8 mouse cellular contexts compared by ENCODE assay signal in genomic region chr11:115779038-115779571, GRCm38 (mm10). TPM values are rescaled to one million over a fixed set of nuclear protein-coding genes. Genes with fewer than 3 reads are reported as not detected.
A peak's percentile ranks its signal among the peaks of the same experiment; 100 is the strongest.
DNase-seq lines count a peak whose midpoint lies in the region; ATAC-seq and TF ChIP-seq lines count a peak whose summit lies in the region.

No protein-coding gene starts in this region.

- peak overlapping the region; percentile 60 for H3K27ac ChIP-seq in embryonic facial prominence, embryonic 13.5 days
- H3K27ac ChIP-seq in midbrain, postnatal 0 days (ENCODE audit: low read depth, low read length): peak overlapping the region; percentile 59; the same call in 1 of the 2 replicates
- peak overlapping the region; percentile 90 for H3K27ac ChIP-seq in stomach, embryonic 14.5 days (ENCODE audit: low read length)

- no peaks in the 10 kb centered on the region for H3K27me3 ChIP-seq in embryonic facial prominence, embryonic 13.5 days
- H3K27me3 ChIP-seq in midbrain, postnatal 0 days (ENCODE audit: insufficient read depth, low read length): no peaks in the 10 kb centered on the region
- no peaks in the 10 kb centered on the region for H3K27me3 ChIP-seq in stomach, embryonic 14.5 days (ENCODE audit: control insufficient read depth, insufficient read depth, low read length)

- DNase-seq in CD4-positive, CD25-positive, alpha-beta regulatory T cell, adult 2 months (ENCODE audit: low read depth, low spot score): peak; percentile 16
- DNase-seq in heart, adult 9 months (ENCODE audit: low spot score in 2 of 2): peak; percentile 97 to 98
- DNase-seq in kidney, adult 8-10 months: peak; percentile 92 to 96
- DNase-seq in liver: peak; percentile 90
- peak; percentile 80 for DNase-seq in midbrain, postnatal 0 days (ENCODE audit: low spot score)

- no peak overlapping the region for H3K4me3 ChIP-seq in embryonic facial prominence, embryonic 13.5 days
- H3K4me3 ChIP-seq in midbrain, postnatal 0 days (ENCODE audit: low read depth, low read length): no peak overlapping the region
- no peak overlapping the region for H3K4me3 ChIP-seq in stomach, embryonic 14.5 days (ENCODE audit: low read depth, low read length)

- H3K9ac ChIP-seq in embryonic facial prominence, embryonic 13.5 days: peak overlapping the region; percentile 52
- H3K9ac ChIP-seq in midbrain, postnatal 0 days (replicated peaks; ENCODE audit: low read length, poor library complexity, severe bottlenecking): no peak overlapping the region
- H3K9ac ChIP-seq in stomach, embryonic 14.5 days (replicated peaks; ENCODE audit: low read depth, low read length): no peak overlapping the region

- no peak for TF ChIP-seq CTCF in midbrain, postnatal 0 days (IDR thresholded peaks at IDR 0.05)

- H3K4me1 ChIP-seq in embryonic facial prominence, embryonic 13.5 days: peaks cover 71% of the 10 kb centered on the region
- H3K4me1 ChIP-seq in midbrain, postnatal 0 days (ENCODE audit: insufficient read depth, low read length): peaks cover 30% of the 10 kb centered on the region
- peaks cover 47% of the 10 kb centered on the region for H3K4me1 ChIP-seq in stomach, embryonic 14.5 days (ENCODE audit: control insufficient read depth, insufficient read depth, low read length)

- H3K4me2 ChIP-seq in embryonic facial prominence, embryonic 13.5 days: no peak overlapping the region
- 0 out of 2 replicates have a peak overlapping the region, but pooled peaks have one; percentile 9 for H3K4me2 ChIP-seq in midbrain, postnatal 0 days (ENCODE audit: low read depth, low read length, poor library complexity, severe bottlenecking)
- H3K4me2 ChIP-seq in stomach, embryonic 14.5 days (replicated peaks; ENCODE audit: low read depth, low read length): peak overlapping the region; percentile 23

- no peak for ATAC-seq in CD4-positive, CD25-positive, alpha-beta regulatory T cell, adult 4 months
- ATAC-seq in embryonic facial prominence, embryonic 13.5 days (ENCODE audit: insufficient number of reproducible peaks, insufficient read depth, low FRiP score, low TSS enrichment, low read depth): no peak
- peak; percentile 66 for ATAC-seq in midbrain, postnatal 0 days (ENCODE audit: low FRiP score)
- peak; percentile 94 for ATAC-seq in stomach, embryonic 14.5 days (ENCODE audit: insufficient number of reproducible peaks, insufficient read depth, low FRiP score, low read depth)

- WGBS in embryonic facial prominence, embryonic 13.5 days: 24% methylated on average over 9 of the region's 9 CpGs
- 14% methylated on average over 9 of the region's 9 CpGs for WGBS in midbrain, postnatal 0 days
- 9% methylated on average over 9 of the region's 9 CpGs for WGBS in stomach, embryonic 14.5 days

- H3K36me3 ChIP-seq in embryonic facial prominence, embryonic 13.5 days: peaks cover 11% of the 10 kb centered on the region
- H3K36me3 ChIP-seq in midbrain, postnatal 0 days (ENCODE audit: insufficient read depth, low read length): no peaks in the 10 kb centered on the region
- no peaks in the 10 kb centered on the region for H3K36me3 ChIP-seq in stomach, embryonic 14.5 days (ENCODE audit: control insufficient read depth, insufficient read depth, low read length)

- H3K9me3 ChIP-seq in embryonic facial prominence, embryonic 13.5 days: no peaks in the 10 kb centered on the region
- no peaks in the 10 kb centered on the region for H3K9me3 ChIP-seq in midbrain, postnatal 0 days (ENCODE audit: low read length)
- H3K9me3 ChIP-seq in stomach, embryonic 14.5 days (ENCODE audit: control insufficient read depth, low read depth, low read length): no peaks in the 10 kb centered on the region

RNA-seq across cellular contexts. Expression of gene Tmem94, which starts 13.9 kb away (rescaled TPM):
- polyA plus RNA-seq in CD4-positive, CD25-positive, alpha-beta regulatory T cell, adult 4 months (2017; shearing (Covaris generic)): 10 to 100 TPM in 1 of 2 experiments, 1 to 10 TPM in 1; 8.5 to 17.5 TPM
- 24.8 and 24.9 TPM in 2 replicates for polyA plus RNA-seq in embryonic facial prominence, embryonic 13.5 days (2015; fragmentation: Nextera tagmentation; extraction: Ambion mirVana)
- total RNA-seq in midbrain, postnatal 0 days (2014; rRNA removed): 26.5 and 32.7 TPM in 2 replicates
- polyA plus RNA-seq in midbrain, postnatal 0 days (2015; fragmentation: Nextera tagmentation; extraction: Ambion mirVana): 14.6 and 15.9 TPM in 2 replicates
- 13.7 and 17.0 TPM in 2 replicates for polyA plus RNA-seq in stomach, embryonic 14.5 days (2014; fragmentation: Nextera tagmentation; extraction: Ambion mirVana)

RNA-seq across cellular contexts. Expression of gene Caskin2, which starts 34.3 kb away (rescaled TPM):
- polyA plus RNA-seq in CD4-positive, CD25-positive, alpha-beta regulatory T cell, adult 4 months (2017; shearing (Covaris generic)): under 1 TPM; 0.69 to 0.85 TPM
- 16.1 and 17.3 TPM in 2 replicates for polyA plus RNA-seq in embryonic facial prominence, embryonic 13.5 days (2015; fragmentation: Nextera tagmentation; extraction: Ambion mirVana)
- total RNA-seq in midbrain, postnatal 0 days (2014; rRNA removed): 18.5 and 27.9 TPM in 2 replicates
- polyA plus RNA-seq in midbrain, postnatal 0 days (2015; fragmentation: Nextera tagmentation; extraction: Ambion mirVana): 7.2 and 8.3 TPM in 2 replicates
- polyA plus RNA-seq in stomach, embryonic 14.5 days (2014; fragmentation: Nextera tagmentation; extraction: Ambion mirVana): 14.3 and 15.3 TPM in 2 replicates

RNA-seq across cellular contexts. Expression of gene Tsen54, which starts 35.4 kb away (rescaled TPM):
- polyA plus RNA-seq in CD4-positive, CD25-positive, alpha-beta regulatory T cell, adult 4 months (2017; shearing (Covaris generic)): 10 to 100 TPM; 11.0 to 16.2 TPM
- polyA plus RNA-seq in embryonic facial prominence, embryonic 13.5 days (2015; fragmentation: Nextera tagmentation; extraction: Ambion mirVana): 31.3 and 34.6 TPM in 2 replicates
- 25.0 and 27.7 TPM in 2 replicates for total RNA-seq in midbrain, postnatal 0 days (2014; rRNA removed)
- 14.8 and 15.5 TPM in 2 replicates for polyA plus RNA-seq in midbrain, postnatal 0 days (2015; fragmentation: Nextera tagmentation; extraction: Ambion mirVana)
- 24.3 and 25.0 TPM in 2 replicates for polyA plus RNA-seq in stomach, embryonic 14.5 days (2014; fragmentation: Nextera tagmentation; extraction: Ambion mirVana)

RNA-seq across cellular contexts. Expression of gene Llgl2, which starts 44.7 kb away (rescaled TPM):
- 10 to 100 TPM in 1 of 2 experiments, 1 to 10 TPM in 1; 7.9 to 11.1 TPM for polyA plus RNA-seq in CD4-positive, CD25-positive, alpha-beta regulatory T cell, adult 4 months (2017; shearing (Covaris generic))
- polyA plus RNA-seq in embryonic facial prominence, embryonic 13.5 days (2015; fragmentation: Nextera tagmentation; extraction: Ambion mirVana): 8.1 and 9.5 TPM in 2 replicates
- 0.99 and 1.0 TPM in 2 replicates for total RNA-seq in midbrain, postnatal 0 days (2014; rRNA removed)
- polyA plus RNA-seq in midbrain, postnatal 0 days (2015; fragmentation: Nextera tagmentation; extraction: Ambion mirVana): 0.51 and 0.81 TPM in 2 replicates
- 37.6 and 41.1 TPM in 2 replicates for polyA plus RNA-seq in stomach, embryonic 14.5 days (2014; fragmentation: Nextera tagmentation; extraction: Ambion mirVana)

Comparison
In these comparisons a context has a peak if more than half of its experiments do, and no peak if none do; other contexts are left out.
1. DNase-seq: peak in every context shown above with its lines; median percentile 98 in heart, adult 9 months; 94 in kidney, adult 8-10 months; 90 in liver; 80 in midbrain, postnatal 0 days; 16 in CD4-positive, CD25-positive, alpha-beta regulatory T cell, adult 2 months.
2. ATAC-seq: peak in midbrain, postnatal 0 days (single experiment) and stomach, embryonic 14.5 days (single experiment); none in CD4-positive, CD25-positive, alpha-beta regulatory T cell, adult 4 months (single experiment) and embryonic facial prominence, embryonic 13.5 days (single experiment).
3. Peak in every context shown above with its lines, with median percentiles within 50 percentile points of each other: H3K27ac ChIP-seq.